Mouse (Mus musculus) lung, embryonic 14.5 days (tissue): ENCODE measurements around the gene AI481877. TPM values are rescaled to one million over a fixed set of nuclear protein-coding genes. Genes with fewer than 3 reads are reported as not detected.

Experiments
- ATAC-seq: fragments of 200-750 bp; cut with Nextera tagmentation; 2 replicates; pipeline ENCODE4 v1.8.0; 2017; ENCODE audit warnings: mild to moderate bottlenecking, moderate TSS enrichment, moderate library complexity; ENCODE audit not compliant: insufficient read depth
- DNase-seq: peaks from one replicate; pipeline ENCODE4 v3.0.0-alpha.2; 2015
- H3K27ac ChIP-seq: fragments of 300-500 bp; sonication (generic); 2 replicates; pipeline ENCODE4 v1.5.1; 2014; ENCODE audit warnings: low read depth, mild to moderate bottlenecking, moderate library complexity
- H3K27me3 ChIP-seq: fragments of 300-500 bp; sonication (generic); 2 replicates; pipeline ENCODE4 v1.6.1; 2014; ENCODE audit warnings: low read length, control low read depth; ENCODE audit not compliant: insufficient read depth
- H3K36me3 ChIP-seq: fragments of 300-500 bp; sonication (generic); 2 replicates; pipeline ENCODE4 v1.6.1; 2014; ENCODE audit warnings: control low read depth; ENCODE audit not compliant: insufficient read depth
- H3K4me1 ChIP-seq: fragments of 300-500 bp; sonication (generic); 2 replicates; pipeline ENCODE4 v1.6.1; 2014; ENCODE audit warnings: antibody characterized with exemption, control low read depth; ENCODE audit not compliant: insufficient read depth
- H3K4me2 ChIP-seq: fragments of 300-500 bp; sonication (generic); 2 replicates; pipeline ENCODE4 v1.6.1; 2014; ENCODE audit warnings: mild to moderate bottlenecking
- H3K4me3 ChIP-seq: fragments of 300-500 bp; sonication (generic); 2 replicates; pipeline ENCODE4 v1.5.1; 2014; ENCODE audit warnings: low read depth, low read length
- H3K9ac ChIP-seq: fragments of 300-500 bp; sonication (generic); 2 replicates; pipeline ENCODE4 v1.6.1; 2014
- H3K9me3 ChIP-seq: fragments of 300-500 bp; sonication (generic); 2 replicates; pipeline ENCODE4 v1.6.1; 2016; ENCODE audit warnings: low read depth, low read length, control low read depth
- CTCF ChIP-seq: IDR thresholded peaks from 2 replicates; pipeline ENCODE4 v1.5.1; 2016; ENCODE audit warnings: antibody characterized with exemption, low read depth
- WGBS: fragments of 180-500 bp; shearing (Covaris S2); extraction: QIAGEN DNeasy Blood & Tissue Kit; methylation state at CpG from one replicate; pipeline ENCODE4 v1.1.7; 2014; 5-methylcytosine and 5-hydroxymethylcytosine counted together
- polyA plus RNA-seq: library from polyadenylated mRNA; unstranded; fragments of >200 nt; fragmentation: Nextera tagmentation; extraction: Ambion mirVana; gene quantifications from 2 replicates; pipeline ENCODE4 v1.2.1, GENCODE M21; 2014

AI481877 gene
- polyA plus RNA-seq, 1 experiment from 2014 or later, result not detected

- no peak overlapping the region for H3K4me2 ChIP-seq
- H3K27me3 ChIP-seq, result no peaks in the 10 kb centered on the region
- no peaks in the 10 kb centered on the region for H3K9me3 ChIP-seq
- H3K36me3 ChIP-seq, result no peaks in the 10 kb centered on the region
- no peak for DNase-seq
- ATAC-seq, result no peak
- 32% methylated on average over 5 of the region's 5 CpGs for WGBS
- H3K9ac ChIP-seq, result no peak overlapping the region
- no peak overlapping the region for H3K4me3 ChIP-seq
- TF ChIP-seq CTCF, result no peak
- peaks cover 7% of the 10 kb centered on the region; the same call in 1 of the 2 replicates for H3K4me1 ChIP-seq
- no peak overlapping the region for H3K27ac ChIP-seq
These were observed 141.7 kb downstream of the AI481877 start for GRCm38 (mm10) chr4:58997081-58997480.

- H3K4me1 ChIP-seq, result peaks cover 8% of the 10 kb centered on the region; the same call in 1 of the 2 replicates
- WGBS, result 31% methylated on average over 8 of the region's 8 CpGs
- no peak overlapping the region for H3K27ac ChIP-seq
- H3K36me3 ChIP-seq, result no peaks in the 10 kb centered on the region
- no peak for TF ChIP-seq CTCF
- H3K4me3 ChIP-seq, result no peak overlapping the region
- DNase-seq, result peak; percentile 31
- H3K9ac ChIP-seq, result no peak overlapping the region; the same call in 1 of the 2 replicates
- no peak overlapping the region for H3K4me2 ChIP-seq
- no peaks in the 10 kb centered on the region for H3K9me3 ChIP-seq
- no peak for ATAC-seq
- H3K27me3 ChIP-seq, result no peaks in the 10 kb centered on the region
These were observed 143.5 kb downstream of the AI481877 start for GRCm38 (mm10) chr4:58995251-58995693.

- H3K4me3 ChIP-seq, result no peak within 1 kb of the TSS
- TF ChIP-seq CTCF, result no peak
- 64% methylated on average over 4 of the region's 4 CpGs for WGBS
- no peaks in the 10 kb centered on the region for H3K27me3 ChIP-seq
- no peak for DNase-seq
- no peak within 1 kb of the TSS for H3K4me2 ChIP-seq
- no peak for ATAC-seq
- no peaks in the 10 kb centered on the region for H3K9me3 ChIP-seq
- no peaks in the 10 kb centered on the region for H3K36me3 ChIP-seq
- H3K9ac ChIP-seq, result no peak within 1 kb of the TSS; the same call in 1 of the 2 replicates
- peaks cover 8% of the 10 kb centered on the region; the same call in 1 of the 2 replicates for H3K4me1 ChIP-seq
- H3K27ac ChIP-seq, result no peak within 1 kb of the TSS
These were observed 144.0 kb downstream of the AI481877 start, which contains the start of gene Dnajc25 for GRCm38 (mm10) chr4:58994762-58995161. Gene Dnajc25, plus strand, starts transcription at chr4:58995062.

Other genes starting within 250 kb of the AI481877 start
- 41.1 and 41.5 TPM in 2 replicates for gene Ecpas, start 226.2 kb downstream of the AI481877 start, polyA plus RNA-seq
- 0.46 and 0.70 TPM in 2 replicates for gene Zkscan16, start 195.4 kb downstream of the AI481877 start, polyA plus RNA-seq
- 26.2 and 26.3 TPM in 2 replicates for gene Ptgr1, start 151.9 kb downstream of the AI481877 start, polyA plus RNA-seq
- 12.1 and 14.8 TPM in 2 replicates for gene Dnajc25, start 143.9 kb downstream of the AI481877 start, polyA plus RNA-seq
- gene Gm20503, start 135.8 kb downstream of the AI481877 start, polyA plus RNA-seq, result 13.1 and 13.6 TPM in 2 replicates
- gene Gng10, start 103.9 kb downstream of the AI481877 start, polyA plus RNA-seq, result 123 and 137 TPM in 2 replicates
- gene Ugcg, start 50.3 kb upstream of the AI481877 start, polyA plus RNA-seq, result 12.3 and 13.8 TPM in 2 replicates